8 mouse cellular contexts compared by ENCODE assay signal in the genomic region with DNA sequence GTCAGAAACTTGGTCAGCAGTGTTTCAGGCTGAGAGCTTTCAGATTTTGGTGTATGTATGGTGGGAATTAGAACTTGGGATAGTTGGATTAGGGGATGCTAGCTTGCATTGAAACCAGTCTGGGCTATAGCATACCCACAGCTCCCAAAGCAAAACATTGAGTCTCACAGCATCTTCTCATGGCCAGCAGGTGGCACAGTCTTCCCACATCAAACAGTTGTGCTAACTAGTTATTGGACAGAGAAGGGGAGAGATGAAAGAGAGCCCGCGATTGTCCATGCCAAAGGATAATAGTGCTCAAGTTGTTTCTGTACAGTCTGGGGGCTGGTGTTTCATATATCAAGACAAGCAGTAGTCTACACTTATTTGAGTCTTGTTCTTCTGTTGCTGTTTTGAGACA. TPM values are rescaled to one million over a fixed set of nuclear protein-coding genes. Genes with fewer than 3 reads are reported as not detected.
A peak's percentile ranks its signal among the peaks of the same experiment; 100 is the strongest.
DNase-seq lines count a peak whose midpoint lies in the region; ATAC-seq lines count a peak whose summit lies in the region.

No protein-coding gene starts in this region.

- DNase-seq in gastrocnemius, postnatal 10 days: peak; percentile 22
- DNase-seq in gastrocnemius, adult 8-10 months (ENCODE audit: low spot score in 2 of 2): no peak
- peak; percentile 77 for DNase-seq in 416B (ENCODE audit: low read depth)
- peak; percentile 51 for DNase-seq in T-cell, adult 2 months (ENCODE audit: low spot score)
- DNase-seq in kidney, postnatal 36 days: peak; percentile 71 to 76
- peak; percentile 58 for DNase-seq in thymus, postnatal 14 days

- ATAC-seq in erythroblast, adult 5-6 weeks (replicated peaks; ENCODE audit: low FRiP score, poor library complexity, severe bottlenecking): peak; percentile 65; the same call in 1 of the 2 replicates
- peak; percentile 91 for ATAC-seq in megakaryocyte progenitor cell, adult 5-6 weeks (replicated peaks; ENCODE audit: poor library complexity)

RNA-seq across cellular contexts. Expression of gene Osbpl11, which starts 8.8 kb away (rescaled TPM):
- 10 to 100 TPM; 14.8 to 14.9 TPM for total RNA-seq in gastrocnemius, postnatal 10 days (2021)
- total RNA-seq in gastrocnemius, adult 8-10 months (2022): 10 to 100 TPM; 12.2 to 15.4 (median 15.0) TPM
- total RNA-seq in erythroblast, adult 5-6 weeks (2015; ENCODE audit: low replicate concordance): 3.8 and 4.2 TPM in 2 replicates
- 3.0 and 7.9 TPM in 2 replicates for total RNA-seq in erythroblast, adult 5-6 weeks (2017; ENCODE audit: low replicate concordance)
- total RNA-seq in megakaryocyte progenitor cell, adult 5-6 weeks (2015): 8.7 and 9.3 TPM in 2 replicates
- total RNA-seq in megakaryocyte progenitor cell, adult 5-6 weeks (2017): 17.2 and 17.7 TPM in 2 replicates

RNA-seq across cellular contexts. Expression of gene Snx4, which starts 57.6 kb away (rescaled TPM):
- total RNA-seq in gastrocnemius, postnatal 10 days (2021): 10 to 100 TPM; 31.4 to 37.7 TPM
- 10 to 100 TPM; 10.5 to 12.2 (median 11.3) TPM for total RNA-seq in gastrocnemius, adult 8-10 months (2022)
- total RNA-seq in erythroblast, adult 5-6 weeks (2015; ENCODE audit: low replicate concordance): 7.1 and 10.0 TPM in 2 replicates
- 15.3 and 15.6 TPM in 2 replicates for total RNA-seq in erythroblast, adult 5-6 weeks (2017; ENCODE audit: low replicate concordance)
- total RNA-seq in megakaryocyte progenitor cell, adult 5-6 weeks (2015): 71.2 TPM in 2 replicates
- 76.7 and 86.1 TPM in 2 replicates for total RNA-seq in megakaryocyte progenitor cell, adult 5-6 weeks (2017)

Comparison
In these comparisons a context has a peak if more than half of its experiments do, and no peak if none do; other contexts are left out.
1. DNase-seq: peak in gastrocnemius, postnatal 10 days (single experiment), 416B (single experiment), T-cell, adult 2 months (single experiment), kidney, postnatal 36 days (2 of 2) and thymus, postnatal 14 days (single experiment); none in gastrocnemius, adult 8-10 months (0 of 2).